Mouse (Mus musculus) urinary bladder, adult 18-20 months (tissue): Measurements from ENCODE around the gene Fstl3.

Experiments
- DNase-seq, 2 experiments: peaks; one replicate each; pipeline ENCODE4 v3.0.0; 2022; ENCODE audit warnings: low spot score in 2 of 2, mixed read lengths in 2 of 2

The Fstl3 gene

GRCm38 (mm10) chr10:79760603-79761143 is 16.4 kb upstream of the Fstl3 start:
- DNase-seq = no peak

- no peak for DNase-seq
These were observed 14.2 kb upstream of the Fstl3 start for GRCm38 (mm10) chr10:79762875-79763274.

- DNase-seq = peak in 1 of 2 experiments; percentile 62
These were observed 12.8 kb upstream of the Fstl3 start for GRCm38 (mm10) chr10:79764234-79764633.

- DNase-seq = no peak
These were observed 11.8 kb upstream of the Fstl3 start for GRCm38 (mm10) chr10:79765228-79765745.

GRCm38 (mm10) chr10:79766001-79766507 is 11.0 kb upstream of the Fstl3 start:
- peak in 1 of 2 experiments; percentile 52 for DNase-seq

GRCm38 (mm10) chr10:79766508-79767325 is 10.4 kb upstream of the Fstl3 start, which contains the start of gene Rnf126:
TSS of gene Rnf126 (minus strand) at chr10:79766952.
- DNase-seq = peak; percentile 99

- peak; percentile 70 to 88 for DNase-seq
These were observed 9.5 kb upstream of the Fstl3 start for GRCm38 (mm10) chr10:79767372-79768244.

GRCm38 (mm10) chr10:79768400-79768799 is 8.7 kb upstream of the Fstl3 start:
- peak; percentile 50 to 64 for DNase-seq

- no peak for DNase-seq
These were observed 7.7 kb upstream of the Fstl3 start for GRCm38 (mm10) chr10:79769329-79769728.

- no peak for DNase-seq
These were observed 4.8 kb upstream of the Fstl3 start for GRCm38 (mm10) chr10:79772320-79772719.

GRCm38 (mm10) chr10:79773208-79773607 is 3.9 kb upstream of the Fstl3 start:
- DNase-seq = no peak

GRCm38 (mm10) chr10:79774486-79775279 is 2.4 kb upstream of the Fstl3 start:
- DNase-seq = no peak

- peak; percentile 42 to 44 for DNase-seq
These were observed 934 bp downstream of the Fstl3 start for GRCm38 (mm10) chr10:79778006-79778405.

GRCm38 (mm10) chr10:79779193-79779592 is 2.1 kb downstream of the Fstl3 start:
- DNase-seq = no peak

GRCm38 (mm10) chr10:79779784-79780663 is 3.0 kb downstream of the Fstl3 start:
- peak; percentile 97 for DNase-seq

GRCm38 (mm10) chr10:79780664-79781015 is 3.6 kb downstream of the Fstl3 start:
- no peak for DNase-seq

- peak in 1 of 2 experiments; percentile 38 for DNase-seq
These were observed 4.1 kb downstream of the Fstl3 start for GRCm38 (mm10) chr10:79781139-79781538.

GRCm38 (mm10) chr10:79781956-79782355 is 4.9 kb downstream of the Fstl3 start:
- no peak for DNase-seq

- no peak for DNase-seq
These were observed 6.0 kb downstream of the Fstl3 start for GRCm38 (mm10) chr10:79783050-79783449.
